Mouse (Mus musculus) MN1 (cell line): ENCODE measurements at regions not wholly inside any gene's neighbourhood (a gene's known extent, or its start where the extent isn't known, plus 50 kb on each side); places are given as distances from the start of the nearest gene placed in this dataset.

ENCODE experiments used
- DNase-seq: peaks from one replicate; pipeline ENCODE4 v3.0.0-alpha.2; 2016; ENCODE audit warnings: low spot score

DNA sequence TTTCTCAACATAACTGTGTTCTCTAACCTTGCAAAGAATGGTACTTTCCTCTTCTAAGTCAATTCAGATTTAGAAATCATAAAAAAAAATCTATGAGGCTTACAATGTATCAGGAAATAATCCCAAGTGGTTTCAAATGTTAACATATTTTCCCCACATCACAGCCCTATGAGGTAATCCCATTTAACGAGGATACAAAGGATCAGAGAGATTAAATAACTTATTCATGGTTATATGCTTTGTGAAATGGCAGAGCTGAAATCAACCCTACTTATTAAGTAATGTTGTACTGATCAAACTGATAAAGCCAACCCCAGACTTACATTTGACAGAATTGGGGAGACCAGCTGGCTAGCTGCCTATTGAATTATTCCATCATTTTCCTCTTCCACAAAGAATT is 614.4 kb downstream of the Ntrk3 start:
- no peak for DNase-seq

DNA sequence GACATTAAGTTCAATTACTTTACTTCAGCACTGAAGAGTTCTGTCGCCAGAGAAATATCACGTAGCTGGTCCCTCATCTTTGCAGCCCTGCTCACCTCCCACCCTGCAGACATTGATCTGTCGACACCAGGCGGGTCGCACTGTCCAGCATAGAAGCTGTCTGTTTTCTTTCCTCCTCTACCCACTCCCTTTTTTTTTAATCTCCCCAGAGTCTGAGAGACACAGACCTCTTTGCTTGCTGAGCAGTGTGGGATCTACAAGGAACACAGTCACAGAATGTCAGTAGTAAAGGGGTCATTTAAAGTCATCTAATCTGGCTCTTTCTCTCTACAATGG is 616.7 kb downstream of the Ntrk3 start:
- DNase-seq: no peak

DNA sequence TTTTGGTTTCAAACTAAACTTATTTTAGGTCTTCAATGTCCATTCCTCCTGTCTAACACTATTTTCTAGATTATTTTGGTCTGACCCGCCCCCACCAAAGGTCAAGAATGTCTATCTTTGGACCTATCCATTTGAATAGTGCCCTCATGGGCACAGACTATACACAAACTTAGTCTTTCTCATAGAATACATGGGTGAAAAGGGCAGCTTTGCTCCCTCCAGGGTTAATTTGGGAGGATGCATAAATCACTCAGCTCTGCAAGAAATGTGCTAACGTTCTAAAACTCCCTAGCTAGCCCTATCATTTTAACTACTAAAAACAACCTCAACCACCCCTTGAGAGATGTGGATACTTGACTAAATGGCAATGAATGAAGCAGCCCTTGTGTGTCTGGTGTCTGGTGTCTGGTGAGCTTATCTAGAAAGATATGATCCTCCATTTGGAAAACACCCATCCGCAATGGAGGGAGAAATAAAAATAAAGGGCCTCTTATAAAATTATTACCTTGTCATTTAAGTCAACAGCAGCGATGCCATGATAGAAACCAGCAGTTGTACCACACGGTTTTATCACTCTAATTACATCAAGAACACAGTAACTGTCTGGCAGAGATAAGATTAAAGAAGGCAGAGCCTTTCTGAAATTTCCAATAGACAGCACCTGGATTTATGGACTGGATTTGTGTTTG is 617.2 kb downstream of the Ntrk3 start:
- DNase-seq: peak; percentile 92

DNA sequence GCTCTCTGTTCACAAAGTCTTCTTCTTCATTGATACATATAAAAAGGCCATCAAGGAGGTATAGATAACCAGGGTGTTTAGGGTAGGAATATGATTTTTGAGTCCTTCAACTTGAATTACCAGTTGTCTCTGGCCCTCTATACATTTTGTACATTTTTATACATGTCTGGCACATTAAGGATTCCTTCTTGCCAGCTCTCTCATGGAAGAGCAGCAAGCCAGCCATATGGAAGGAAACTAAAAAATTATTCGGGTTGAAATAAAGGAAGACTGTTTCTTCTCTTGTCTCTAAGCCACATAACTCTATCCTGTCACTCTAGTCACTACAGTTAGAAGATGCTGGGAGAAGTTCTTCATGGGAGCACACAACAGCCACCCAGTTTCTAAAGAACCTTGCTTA is 618.0 kb downstream of the Ntrk3 start:
- no peak for DNase-seq

DNA sequence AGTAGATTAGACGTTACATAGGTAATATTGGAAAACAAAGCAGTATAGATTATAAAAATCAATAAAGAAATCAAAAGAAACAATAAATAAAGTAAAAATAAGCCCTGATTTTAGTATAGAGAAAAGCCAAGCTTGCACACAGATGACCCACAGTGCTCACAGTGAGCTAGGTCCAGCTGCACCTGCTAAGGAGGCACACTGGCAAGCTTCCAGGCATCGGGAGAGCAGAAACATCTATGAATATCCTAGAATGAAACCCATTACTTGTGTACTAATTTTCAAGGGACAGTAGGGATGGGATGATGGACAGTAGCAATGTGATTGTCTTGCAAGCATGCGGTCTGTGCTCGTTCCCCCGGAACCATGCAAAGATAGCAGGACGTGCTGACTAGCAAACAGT is 626.5 kb downstream of the Ntrk3 start:
- no peak for DNase-seq

DNA sequence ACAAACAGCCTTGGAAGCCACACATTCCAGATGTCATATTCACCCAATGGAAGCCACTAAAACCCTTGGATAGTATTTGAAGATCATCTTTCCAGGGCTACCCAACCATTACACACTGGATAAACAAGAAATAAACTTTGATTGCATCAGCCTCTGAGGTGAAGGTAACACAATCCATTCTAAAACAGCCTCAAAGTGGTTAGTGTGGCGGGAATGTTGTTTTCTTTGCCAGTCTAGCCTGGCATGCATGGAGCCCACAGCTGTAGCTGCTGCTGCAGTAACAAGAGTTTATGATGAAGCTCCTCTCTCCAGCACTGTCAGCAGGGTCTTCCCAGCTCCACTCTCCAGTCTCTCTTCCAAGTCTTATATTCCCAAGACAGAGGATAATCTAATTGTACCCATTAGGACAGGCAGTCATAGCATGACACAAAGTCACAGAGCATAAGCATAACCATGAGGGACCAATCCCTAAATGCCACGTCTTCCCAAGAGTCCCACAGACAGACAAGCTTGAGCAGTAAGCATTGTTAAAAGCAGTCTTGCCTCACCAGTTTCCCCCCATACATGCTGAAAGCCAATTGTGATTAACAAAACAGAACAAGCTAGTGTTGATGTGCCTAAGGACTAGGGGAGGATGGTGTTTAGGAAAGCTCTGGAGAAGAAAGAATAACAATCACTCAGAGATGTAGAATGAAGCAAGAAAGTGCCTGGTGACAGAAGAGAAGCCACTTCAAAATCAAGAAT is 634.1 kb downstream of the Ntrk3 start:
- DNase-seq: no peak

DNA sequence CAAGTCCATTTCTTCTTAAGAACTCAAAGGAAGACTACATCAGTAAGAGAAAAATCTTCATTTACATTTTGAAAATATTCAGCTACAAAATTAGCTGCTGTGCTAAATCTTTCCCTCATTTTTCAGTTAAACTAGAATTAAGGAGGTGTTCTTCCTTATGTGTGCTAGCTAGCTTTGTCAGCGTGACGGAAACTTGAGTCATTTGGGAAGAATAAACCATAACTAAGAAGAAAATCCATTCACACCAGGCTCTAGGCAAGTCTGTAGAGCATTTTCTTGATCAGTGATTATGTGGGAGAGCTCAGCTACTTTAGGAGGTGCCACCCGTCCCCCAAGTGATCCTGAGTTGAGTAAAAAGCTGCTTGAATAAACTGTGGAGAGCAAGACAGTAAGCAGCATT is 635.4 kb downstream of the Ntrk3 start:
- DNase-seq: no peak

DNA sequence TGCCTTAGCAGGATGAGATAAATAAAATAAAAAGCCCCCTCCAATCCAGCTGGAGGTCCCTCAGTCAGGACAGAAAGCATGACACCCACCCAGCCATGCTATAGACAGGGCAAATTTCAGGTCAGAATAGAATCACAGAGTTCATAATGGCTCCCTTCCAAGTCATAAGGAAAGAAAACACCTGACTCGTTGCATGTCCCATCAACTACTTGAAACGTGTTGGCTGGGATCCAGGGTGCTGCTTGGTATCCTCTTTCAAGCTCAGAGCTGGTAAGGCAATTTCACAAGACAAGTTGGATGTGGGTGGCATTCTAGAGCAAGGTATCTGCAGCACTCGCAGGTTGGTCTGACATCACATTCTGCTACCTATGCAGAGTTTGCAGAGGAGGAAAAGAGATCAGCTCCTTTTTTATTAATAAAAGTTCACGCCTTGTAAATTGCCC is 651.2 kb downstream of the Ntrk3 start:
- DNase-seq: peak; percentile 78

DNA sequence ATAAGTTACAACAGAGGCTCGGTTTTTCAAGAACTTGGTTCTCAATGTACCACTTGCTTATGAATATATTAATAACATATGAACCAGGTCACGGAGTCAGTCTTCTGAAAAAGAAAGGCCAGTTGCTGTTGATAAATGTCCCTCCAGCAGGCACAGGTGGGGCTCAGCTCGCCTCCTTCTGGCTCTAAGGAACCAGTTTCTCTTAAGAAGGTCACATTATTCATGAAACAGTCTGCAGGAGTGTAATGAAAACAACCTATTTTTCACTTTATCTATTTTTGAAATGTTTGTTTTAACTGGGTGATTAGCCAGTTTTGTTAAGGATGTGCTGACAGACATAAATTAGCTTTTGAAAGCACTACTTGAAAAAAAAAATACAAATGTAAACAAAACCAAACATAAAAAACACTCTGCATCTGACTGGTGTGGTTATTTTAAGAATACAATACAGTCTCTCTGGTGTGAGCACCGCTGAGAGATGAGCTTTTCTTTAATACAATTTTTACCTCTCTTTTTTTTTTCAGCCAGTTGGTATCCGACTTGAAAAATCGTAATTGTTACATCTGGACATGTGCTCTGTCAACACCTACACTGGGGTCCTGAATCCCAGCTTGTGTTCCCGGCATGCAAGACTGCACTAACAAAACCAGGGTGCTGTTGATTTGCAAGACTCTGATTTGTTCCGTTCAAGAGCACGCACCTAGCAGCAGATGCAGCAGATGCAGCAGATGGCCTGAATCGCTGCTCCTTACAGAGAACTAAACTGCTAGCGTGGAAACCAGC is 651.8 kb downstream of the Ntrk3 start:
- DNase-seq: peak; percentile 73

DNA sequence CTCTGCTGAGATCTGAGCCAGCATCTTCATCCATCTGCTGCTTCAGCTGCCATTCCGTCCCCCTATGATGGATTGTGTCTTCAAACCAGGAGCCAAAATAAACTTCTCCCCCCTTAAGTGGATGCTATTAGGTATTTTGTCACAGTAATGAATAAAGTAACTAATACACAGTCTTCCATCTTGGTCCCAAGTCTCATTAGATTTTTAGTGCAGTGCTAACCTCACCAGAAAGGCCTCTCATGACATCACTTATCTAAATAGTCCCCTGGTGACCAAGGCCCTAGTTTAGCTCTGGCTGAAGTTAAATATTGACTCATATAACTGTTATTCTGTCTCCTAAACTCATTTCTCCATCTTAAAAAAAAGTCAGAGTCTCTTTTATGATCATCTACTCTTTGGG is 658.1 kb downstream of the Ntrk3 start:
- DNase-seq: no peak

DNA sequence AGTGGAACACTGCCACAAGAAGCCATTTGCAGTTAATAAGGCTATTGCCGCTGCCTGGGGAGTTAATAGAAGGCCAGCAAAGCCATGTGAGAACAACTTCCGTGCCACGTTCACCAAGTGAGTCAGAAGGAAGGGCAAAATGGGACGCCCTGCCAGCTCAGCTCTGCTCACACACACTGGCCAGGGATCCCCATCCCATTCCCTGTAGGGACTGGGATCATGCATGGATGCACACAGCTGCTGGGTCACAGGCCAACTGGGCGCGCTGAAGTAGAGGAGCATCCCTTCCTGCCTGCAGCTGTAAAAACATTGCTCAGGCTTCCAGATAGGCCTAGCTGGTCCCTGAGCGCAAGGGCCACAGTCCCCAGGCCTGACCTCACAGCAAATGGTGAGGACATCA is 666.7 kb downstream of the Ntrk3 start:
- peak; percentile 72 for DNase-seq

DNA sequence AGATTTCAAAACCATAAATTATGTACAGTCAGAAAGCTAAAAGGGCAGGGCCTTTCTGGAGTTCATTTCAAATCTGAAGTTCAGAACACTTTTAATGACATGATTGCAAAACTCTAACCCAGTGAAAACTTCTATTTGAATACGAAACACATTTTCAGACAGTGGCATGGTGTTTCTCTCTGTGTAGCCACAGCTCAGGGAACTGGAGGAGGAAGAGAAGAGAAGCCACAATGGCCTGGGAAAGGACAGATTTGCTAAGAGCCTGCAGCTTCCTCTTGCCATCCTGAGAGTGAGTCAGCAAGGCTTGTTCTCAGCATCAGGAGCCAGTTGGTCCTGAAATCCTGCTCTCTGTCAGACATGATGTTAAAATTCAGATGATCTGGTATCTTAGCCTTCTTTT is 676.2 kb downstream of the Ntrk3 start:
- peak; percentile 23 for DNase-seq

DNA sequence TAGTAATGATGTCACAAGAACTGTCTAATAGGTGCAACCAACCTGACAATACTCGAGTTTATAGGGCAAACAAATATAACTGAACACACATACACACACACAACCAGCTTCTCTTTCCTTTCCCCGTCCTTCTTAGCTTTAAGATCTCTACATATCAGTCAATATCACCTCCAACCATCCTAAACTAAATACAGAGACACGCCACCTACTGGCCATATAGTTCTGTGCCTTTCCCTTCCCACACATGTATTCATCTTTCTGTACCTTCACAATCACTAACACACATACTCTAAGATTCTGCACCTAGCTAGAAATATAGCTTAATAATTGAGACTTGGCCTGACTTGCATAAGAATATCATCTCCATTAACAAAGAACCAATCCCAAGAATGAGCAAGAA is 688.2 kb downstream of the Ntrk3 start:
- no peak for DNase-seq

DNA sequence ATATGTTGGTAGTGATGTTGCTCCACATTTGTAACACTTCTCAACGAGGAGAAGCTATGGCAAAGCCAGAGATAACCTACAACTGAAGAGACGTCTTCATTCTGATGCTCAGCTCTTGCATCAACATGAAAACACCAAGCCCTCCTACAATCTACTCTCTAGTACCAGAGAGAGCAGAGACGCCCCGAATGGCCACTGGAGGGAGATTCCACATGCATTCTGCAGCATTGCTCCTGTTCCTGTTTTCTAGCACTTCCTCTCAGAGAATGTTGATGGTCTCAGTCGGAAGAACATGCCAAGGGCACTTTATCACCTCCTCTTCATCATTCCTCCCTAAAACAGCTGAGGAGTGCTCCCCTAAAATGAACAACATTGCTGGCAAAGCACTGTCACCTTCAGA is 692.4 kb downstream of the Ntrk3 start:
- DNase-seq: peak; percentile 12

DNA sequence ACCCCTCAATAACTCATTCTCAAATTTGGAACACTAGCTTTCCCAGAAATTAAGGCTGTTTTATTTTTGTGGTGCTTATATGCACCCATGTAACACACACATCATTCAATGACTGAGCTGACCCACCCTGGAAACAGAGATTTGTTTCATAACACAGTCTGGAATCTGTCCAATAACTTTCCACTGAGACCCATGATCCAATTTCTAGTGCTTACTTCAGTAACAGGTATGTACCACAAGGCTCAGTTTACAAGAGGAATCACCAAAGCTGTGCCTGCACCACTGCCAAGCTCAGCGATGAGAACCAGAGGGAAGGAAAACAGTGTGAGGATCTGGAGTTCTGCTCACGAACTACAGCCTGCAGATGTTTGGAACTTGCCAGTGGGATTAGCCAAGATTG is 706.8 kb downstream of the Ntrk3 start:
- DNase-seq: peak; percentile 34

DNA sequence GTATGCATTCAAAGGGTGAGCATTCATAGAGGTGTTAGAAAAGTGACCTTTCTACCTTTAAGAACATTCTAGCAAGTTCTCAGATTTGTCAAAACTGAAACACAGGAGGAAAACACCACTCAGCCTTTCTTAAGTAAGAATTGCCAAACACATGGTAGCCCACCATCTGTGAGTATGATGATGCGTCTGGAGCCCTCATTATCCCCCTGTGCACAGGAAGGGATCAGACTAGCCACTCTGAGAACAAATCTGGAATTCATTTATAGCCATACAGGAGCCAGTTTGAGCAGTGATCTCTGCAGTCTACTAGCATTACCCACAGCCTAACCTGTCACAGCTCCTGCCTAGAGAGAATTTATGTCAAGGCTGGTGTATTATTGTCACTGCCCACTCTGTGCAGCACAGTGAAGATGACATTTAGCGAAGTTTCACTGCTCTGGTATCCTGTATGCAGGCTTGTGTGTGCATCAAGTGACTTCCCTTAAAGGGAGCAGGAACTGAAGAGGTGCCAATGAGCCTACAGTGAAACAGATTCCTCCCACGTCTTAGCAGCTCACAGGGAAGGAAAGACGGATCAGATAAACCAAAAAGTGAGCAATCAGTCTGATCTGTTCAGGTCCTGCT is 710.7 kb downstream of the Ntrk3 start:
- no peak for DNase-seq

DNA sequence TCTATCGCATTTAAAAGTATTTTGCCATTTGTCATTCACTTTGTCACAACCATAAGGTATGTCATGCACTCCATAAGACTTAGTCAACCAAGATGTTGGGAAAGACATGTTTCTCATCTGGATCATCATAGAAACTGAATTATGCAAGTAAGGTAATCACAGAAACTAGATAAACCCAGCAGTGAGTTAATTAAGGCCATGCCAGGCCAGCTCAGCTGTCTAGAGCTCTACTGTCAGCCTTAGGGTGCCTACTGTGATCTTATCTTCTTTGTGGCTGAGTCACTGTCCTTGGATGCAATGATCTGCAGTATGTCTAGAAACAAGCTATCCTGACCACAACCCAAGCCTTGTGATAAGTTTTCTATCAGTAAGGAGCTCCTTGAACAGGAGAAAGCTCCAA is 714.2 kb downstream of the Ntrk3 start:
- DNase-seq: peak; percentile 68

DNA sequence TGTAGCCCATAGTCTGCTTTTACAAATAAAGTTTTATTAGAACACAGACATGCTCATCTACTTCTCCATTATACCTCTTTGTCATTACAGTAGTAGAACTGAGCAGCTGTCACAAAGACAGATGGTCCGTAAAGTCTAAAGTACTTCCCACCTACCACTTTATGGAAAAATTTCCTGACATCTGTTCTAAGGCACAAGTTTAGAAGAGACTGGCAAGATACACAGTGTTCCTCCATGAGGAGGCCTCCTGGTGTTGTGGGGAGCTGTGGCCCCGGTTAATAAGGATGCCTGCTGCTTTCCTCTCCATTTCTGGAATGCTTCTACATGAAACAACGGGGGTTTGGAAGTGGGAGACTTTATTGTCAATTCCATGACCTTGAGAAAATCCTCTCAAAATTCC is 714.7 kb downstream of the Ntrk3 start:
- no peak for DNase-seq

DNA sequence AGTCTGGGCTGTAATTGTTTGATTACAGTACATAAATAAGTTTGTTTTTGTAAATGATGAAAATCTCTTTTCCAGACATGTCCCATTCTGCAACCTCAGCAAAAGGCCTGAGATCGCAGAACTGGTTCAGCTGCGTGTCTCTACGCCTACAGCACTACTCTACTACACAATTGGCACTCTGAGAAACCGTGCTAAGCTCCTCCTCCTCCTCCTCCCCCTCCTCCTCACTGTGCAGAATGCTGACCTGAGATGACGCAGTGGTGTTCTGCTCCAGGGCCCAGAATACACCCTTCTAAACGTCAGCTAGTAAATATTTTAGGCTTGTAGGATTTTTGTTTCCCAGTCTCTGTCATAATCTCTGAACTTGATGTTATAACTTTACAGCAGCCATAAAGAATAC is 724.2 kb downstream of the Ntrk3 start:
- no peak for DNase-seq

DNA sequence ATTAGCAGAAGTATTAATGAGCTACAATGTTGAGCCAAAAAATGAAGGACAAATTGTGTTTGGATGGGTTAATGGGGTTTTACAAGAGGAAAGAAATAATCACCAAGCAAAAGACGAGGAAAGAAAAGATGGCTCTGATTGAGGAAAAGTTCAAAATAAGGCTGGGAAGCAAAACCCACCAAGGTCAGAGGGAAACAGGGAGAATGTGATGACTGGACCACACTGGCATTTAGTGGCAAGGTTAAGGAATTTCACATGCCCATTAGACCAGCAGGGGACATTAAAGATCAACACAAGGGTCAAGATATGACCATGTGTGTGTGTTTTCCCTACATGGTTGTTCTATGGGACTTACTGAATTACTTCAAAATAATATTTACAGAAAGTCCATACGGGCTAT is 734.7 kb downstream of the Ntrk3 start:
- no peak for DNase-seq

DNA sequence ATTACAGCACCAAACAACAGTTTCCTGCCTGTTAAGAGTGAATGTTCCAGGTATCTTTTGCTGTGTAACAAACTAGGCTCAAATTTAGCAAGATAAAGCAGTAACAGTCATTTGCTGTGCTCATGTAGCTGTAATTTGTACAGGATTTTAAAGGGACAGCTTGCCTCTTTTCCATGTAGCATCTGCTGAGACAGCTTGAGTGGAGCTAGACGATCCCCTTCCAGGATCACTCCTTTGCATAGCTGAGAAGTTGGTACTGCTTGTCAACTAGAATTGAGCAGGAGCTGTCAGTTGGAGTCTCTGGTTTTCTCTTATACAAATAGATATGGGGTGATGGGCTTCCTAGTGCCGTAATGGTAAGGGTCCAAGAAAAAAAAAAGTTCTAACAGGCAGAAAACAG is 744.0 kb downstream of the Ntrk3 start:
- no peak for DNase-seq

DNA sequence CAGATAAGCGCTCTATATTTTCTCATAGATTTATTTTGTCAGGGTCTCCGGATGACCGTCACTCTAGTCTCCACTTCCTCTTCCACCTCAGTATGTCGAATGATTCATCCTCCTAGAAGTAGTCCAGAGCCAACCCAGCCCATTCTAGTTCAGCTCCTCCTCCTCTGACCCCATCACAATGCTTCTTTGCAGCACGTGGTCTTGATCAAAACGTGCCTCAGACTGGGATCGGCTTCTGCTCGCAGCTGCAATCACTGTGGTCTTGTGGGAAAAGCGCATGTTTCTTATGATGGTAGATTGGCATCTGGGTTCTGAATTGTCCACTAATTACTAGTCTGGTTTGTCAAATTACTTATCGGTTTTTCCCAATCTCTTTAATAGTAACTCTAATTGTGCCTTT is 747.7 kb downstream of the Ntrk3 start:
- DNase-seq: peak; percentile 23

DNA sequence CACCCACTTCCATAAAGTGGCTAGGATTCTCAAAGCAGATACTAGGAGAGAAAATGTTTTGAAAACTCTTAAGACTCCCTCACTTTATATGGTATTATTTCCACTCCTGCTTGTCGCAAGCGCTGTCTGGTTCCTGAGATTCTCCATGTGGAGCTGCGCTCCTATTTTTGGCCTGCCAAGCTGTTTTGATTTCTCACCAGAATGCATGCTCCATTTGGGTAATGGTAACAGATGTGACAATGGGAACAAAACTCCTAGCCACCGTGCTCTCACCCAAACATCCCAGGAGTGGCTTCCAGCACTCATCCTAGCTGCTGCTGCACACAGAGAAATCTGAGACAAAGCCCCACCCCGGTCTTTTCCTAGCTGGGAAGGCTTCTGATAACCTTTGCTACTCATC is 749.6 kb downstream of the Ntrk3 start:
- DNase-seq: no peak
